Mouse (Mus musculus) neural tube, postnatal 0 days (tissue): ENCODE results near the gene Ankrd12. TPM values are rescaled to one million over a fixed set of nuclear protein-coding genes. Genes with fewer than 3 reads are reported as not detected.

ENCODE experiments used
- polyA plus RNA-seq: library from polyadenylated mRNA; unstranded; fragments of >200 nt; fragmentation: Nextera tagmentation; extraction: Ambion mirVana; gene quantifications from 2 replicates; pipeline ENCODE4 v1.2.1, GENCODE M21; 2015

The Ankrd12 gene
- 157 and 169 TPM in 2 replicates for polyA plus RNA-seq

DNA sequence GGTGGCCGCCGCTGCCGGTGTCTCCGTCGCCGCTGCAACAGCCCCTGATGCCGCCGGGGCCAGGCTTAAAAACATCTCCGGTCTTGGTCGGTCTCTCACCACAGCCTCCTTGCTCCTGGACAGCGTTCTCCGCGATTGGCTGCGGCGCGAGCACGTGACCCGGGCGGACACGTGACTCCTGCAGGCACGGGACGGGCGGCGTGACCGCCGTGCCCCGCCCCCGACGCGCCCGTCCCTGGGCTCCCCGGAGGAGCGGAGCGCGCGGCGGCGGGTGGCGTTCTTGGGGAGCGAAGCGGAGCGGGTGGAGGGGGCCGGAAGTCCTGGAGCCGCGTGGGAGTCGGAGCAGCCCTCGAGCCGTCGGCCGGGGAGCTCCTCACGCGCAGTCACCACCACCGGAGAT, at the start of gene Ankrd12:
Ankrd12 (minus strand) TSS at position 156 of the 400 bp plus-strand sequence.

DNA sequence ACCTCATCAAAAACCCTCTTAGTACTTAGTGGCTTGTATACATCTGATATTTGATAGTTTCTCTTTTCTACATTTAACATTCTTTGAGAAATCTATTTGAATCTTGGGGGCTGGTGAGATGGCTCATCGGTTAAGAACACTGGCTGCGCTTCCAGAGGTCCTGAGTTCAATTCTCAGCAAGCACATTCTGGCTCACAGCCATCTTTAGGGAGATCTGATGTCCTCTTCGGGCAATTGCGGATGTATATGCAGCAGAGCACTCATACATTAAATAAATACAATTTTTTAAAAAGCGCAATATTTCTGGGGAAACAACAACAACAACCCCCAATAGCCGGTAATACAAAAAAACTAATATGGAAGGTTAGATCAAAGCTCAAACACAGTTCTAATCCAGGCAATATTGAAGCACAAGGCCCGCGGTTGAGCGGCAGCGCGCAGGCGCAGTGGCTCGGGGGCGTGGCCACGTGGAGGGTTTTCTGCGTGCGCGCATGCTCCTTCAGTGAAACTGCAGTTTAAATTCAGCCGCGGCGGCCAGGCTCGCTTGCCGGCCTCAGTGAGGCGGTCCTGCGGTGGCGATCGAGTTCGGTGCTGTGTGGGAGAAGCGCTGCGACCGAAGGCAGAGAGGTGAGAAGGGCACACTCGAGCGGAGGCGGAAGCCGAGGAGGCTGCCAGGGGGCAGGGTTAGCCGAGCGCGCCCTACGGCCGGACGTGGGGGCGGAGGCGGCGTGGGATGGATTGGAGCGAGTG, 46.4 kb upstream of the Ankrd12 start, which contains the start of gene Ddx11:
Ddx11 (plus strand) TSS at position 455 of the 750 bp plus-strand sequence.

DNA sequence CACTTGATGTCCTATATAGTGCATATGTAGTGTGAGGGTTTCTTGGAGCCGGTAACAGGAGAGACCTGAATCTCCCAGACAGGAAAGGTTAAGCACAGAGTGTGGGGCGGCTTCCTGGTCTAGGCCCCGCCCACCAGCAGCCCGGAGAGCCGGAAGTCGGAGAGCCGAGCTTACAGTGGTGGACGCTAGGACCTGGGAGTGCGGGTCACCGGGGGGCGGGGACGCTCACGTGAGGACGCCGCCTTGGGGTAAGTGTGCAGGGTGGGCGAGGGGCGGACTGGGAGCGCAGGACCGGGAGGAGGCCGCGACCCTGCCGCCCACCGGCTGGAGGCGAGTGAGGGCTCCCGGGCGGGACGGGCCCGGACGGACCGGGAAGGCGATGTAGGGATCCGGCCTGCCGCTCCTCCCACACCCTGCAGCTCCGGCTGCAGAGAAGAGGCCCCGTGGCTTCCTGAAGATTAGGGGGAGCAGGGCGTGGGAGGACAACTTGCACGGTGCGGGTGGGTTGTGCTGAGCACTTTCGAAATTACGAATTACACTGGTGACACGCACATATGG, 34.6 kb upstream of the Ankrd12 start, which contains the start of gene Washc1:
Washc1 (plus strand) TSS at position 144 of the 558 bp plus-strand sequence.

DNA sequence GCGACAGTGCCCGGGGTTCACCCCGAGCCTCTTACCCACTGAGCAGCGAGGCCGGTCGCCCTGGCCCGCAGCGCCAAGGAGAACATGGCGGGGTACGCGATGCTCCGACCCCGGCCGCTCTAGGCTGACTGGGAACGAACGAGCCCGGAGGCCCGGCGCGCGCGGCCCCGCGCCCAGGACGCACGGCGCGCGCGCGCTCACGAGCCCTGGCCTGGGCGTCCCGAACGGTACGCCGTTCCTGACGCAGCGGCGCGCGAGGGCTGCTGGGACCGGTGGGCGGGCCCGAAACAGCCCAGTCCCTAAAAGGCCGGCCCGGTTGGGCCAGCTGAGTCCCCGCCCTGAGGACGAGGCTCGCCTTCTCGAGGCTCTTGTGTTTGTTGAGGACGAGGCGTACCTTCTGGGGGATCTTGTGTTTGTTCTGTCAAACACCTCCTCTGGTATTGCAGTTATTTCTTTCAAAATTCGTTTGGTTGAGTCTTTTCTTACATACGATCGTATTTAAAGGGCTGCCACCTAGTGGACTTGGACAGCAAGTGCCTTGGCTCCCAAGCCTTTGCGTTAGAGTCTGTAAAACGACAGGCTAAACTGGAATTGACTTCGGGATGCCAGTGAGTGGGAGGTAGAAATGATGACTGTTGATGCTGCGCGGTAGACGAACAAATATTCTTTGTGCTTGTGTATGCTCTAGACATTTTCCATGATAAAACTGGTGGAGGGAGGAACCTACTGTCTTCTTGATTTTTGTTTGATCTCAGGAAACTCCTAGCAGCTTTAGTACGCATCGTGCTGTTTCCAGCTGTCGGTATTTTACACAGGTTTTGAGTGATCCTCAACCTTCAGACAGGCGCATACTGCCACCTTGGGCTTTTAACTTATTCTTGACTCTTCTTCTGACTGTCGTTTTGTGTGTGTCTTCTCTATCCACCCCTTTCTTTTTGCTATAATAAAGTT, 24.8 kb upstream of the Ankrd12 start, which contains the start of gene Ndufv2:
Ndufv2 (minus strand) TSS at position 180 of the 951 bp plus-strand sequence.

DNA sequence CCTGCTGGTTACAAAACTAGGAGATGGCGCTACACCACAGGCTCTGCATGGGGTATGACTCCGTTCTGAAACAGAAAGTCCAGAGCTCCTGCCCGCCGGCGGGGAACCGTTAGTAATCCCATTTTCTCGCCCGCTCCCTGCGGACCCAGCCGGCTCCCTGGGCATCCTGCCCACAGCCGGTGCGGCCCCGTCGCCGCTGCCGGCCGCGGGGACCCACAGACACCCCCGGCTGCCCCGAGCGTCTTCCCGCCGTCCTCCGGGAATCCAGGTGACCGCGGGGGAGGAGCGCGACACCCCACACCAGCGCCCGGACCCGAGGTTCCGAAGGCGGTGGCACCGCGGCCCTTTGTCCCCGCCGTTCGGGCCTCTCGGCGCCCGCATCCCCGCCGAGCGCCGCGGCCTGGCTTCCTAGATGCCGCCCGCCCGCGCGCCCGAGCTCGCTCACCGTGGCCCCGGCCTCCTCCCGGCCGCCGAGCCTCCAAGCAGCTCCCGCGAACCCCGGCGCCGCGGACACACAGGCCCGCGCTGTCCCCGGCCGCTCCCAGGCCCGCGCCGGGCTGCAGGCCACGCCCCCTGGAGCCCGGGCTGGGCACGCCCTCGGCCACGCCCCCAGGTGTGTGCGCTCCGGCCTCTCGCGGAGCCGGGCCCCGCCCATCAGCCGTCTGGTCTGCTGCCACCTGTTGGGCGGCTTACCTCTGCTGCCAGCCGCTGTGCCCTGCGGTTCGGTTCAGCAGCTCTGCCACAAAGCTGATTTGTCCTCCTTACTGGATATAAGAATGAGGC, 126.1 kb downstream of the Ankrd12 start, which contains the start of gene Twsg1:
Twsg1 (minus strand) TSS at position 605 of the 783 bp plus-strand sequence.

Other genes starting within 250 kb of the Ankrd12 start
- 65.1 and 76.3 TPM in 2 replicates for gene Ralbp1, start 191.3 kb downstream of the Ankrd12 start, polyA plus RNA-seq
- gene Twsg1, start 125.9 kb downstream of the Ankrd12 start, polyA plus RNA-seq = 39.1 and 39.9 TPM in 2 replicates
- gene Ndufv2, start 24.5 kb upstream of the Ankrd12 start, polyA plus RNA-seq = 509 and 523 TPM in 2 replicates
- gene Washc1, start 34.5 kb upstream of the Ankrd12 start, polyA plus RNA-seq = 35.0 and 42.7 TPM in 2 replicates
- 3.8 and 4.5 TPM in 2 replicates for gene Ddx11, start 46.4 kb upstream of the Ankrd12 start, polyA plus RNA-seq